Comparison of ENCODE assay signal across 13 mouse cellular contexts in genomic region chr5:149316926-149317325, GRCm38 (mm10). TPM values are rescaled to one million over a fixed set of nuclear protein-coding genes. Genes with fewer than 3 reads are reported as not detected.
DNase-seq lines count a peak whose midpoint lies in the region; ATAC-seq and TF ChIP-seq lines count a peak whose summit lies in the region.
"Had no signal": no experiment of that assay in that cellular context is flagged by ENCODE, and none has a peak within 500 bp of the region (broad histone marks: within the 10 kb centered on the region; RNA-seq: fewer than 3 reads in every experiment).

No protein-coding gene starts in this region.

- H3K36me3 ChIP-seq in testis, adult 2 months (ENCODE audit: control insufficient read depth, insufficient read depth, low read length) = no peaks in the 10 kb centered on the region
- no peaks in the 10 kb centered on the region for H3K36me3 ChIP-seq in forebrain, embryonic 14.5 days (ENCODE audit: control insufficient read depth, insufficient read depth, low read length)
- H3K36me3 ChIP-seq in limb, embryonic 12.5 days = no peaks in the 10 kb centered on the region
- no peaks in the 10 kb centered on the region for H3K36me3 ChIP-seq in neural tube, embryonic 15.5 days
- H3K36me3 ChIP-seq: liver, embryonic 15.5 days had no signal

- TF ChIP-seq CTCF in testis, adult 2 months (IDR thresholded peaks at IDR 0.05; ENCODE audit: control insufficient read depth, insufficient read depth, insufficient replicate concordance, low read depth, low read length) = no peak

- peak overlapping the region; percentile 10 for H3K4me3 ChIP-seq in testis, adult 2 months (ENCODE audit: control insufficient read depth, low read depth, low read length)
- no peak overlapping the region for H3K4me3 ChIP-seq in forebrain, embryonic 14.5 days (ENCODE audit: low read depth, low read length)
- no peak overlapping the region for H3K4me3 ChIP-seq in limb, embryonic 12.5 days (replicated peaks)
- no peak overlapping the region for H3K4me3 ChIP-seq in neural tube, embryonic 15.5 days (replicated peaks)
- H3K4me3 ChIP-seq: liver, embryonic 15.5 days had no signal

- no peak overlapping the region for H3K4me2 ChIP-seq in forebrain, embryonic 14.5 days (ENCODE audit: low read length)
- H3K4me2 ChIP-seq in limb, embryonic 12.5 days = no peak overlapping the region
- H3K4me2 ChIP-seq in neural tube, embryonic 15.5 days = no peak overlapping the region
- H3K4me2 ChIP-seq: liver, embryonic 15.5 days had no signal

- no peak for DNase-seq in testis, postnatal 10 days (ENCODE audit: low spot score)
- DNase-seq in forebrain, embryonic 14.5 days (ENCODE audit: low spot score) = peak; percentile 64
- DNase-seq in left cerebral cortex, adult 9 months (ENCODE audit: low spot score in 2 of 2) = no peak
- DNase-seq in kidney, postnatal 14 days = no peak
- DNase-seq: heart, postnatal 10 days; layer of hippocampus, postnatal 36 days; right cerebral cortex, adult 18-20 months had no signal

- no peak overlapping the region for H3K9ac ChIP-seq in forebrain, embryonic 14.5 days (ENCODE audit: low read length)
- H3K9ac ChIP-seq in limb, embryonic 12.5 days (replicated peaks) = no peak overlapping the region
- no peak overlapping the region for H3K9ac ChIP-seq in neural tube, embryonic 15.5 days (replicated peaks)
- H3K9ac ChIP-seq: liver, embryonic 15.5 days had no signal

- no peak for TF ChIP-seq POLR2A in testis, adult 2 months (IDR thresholded peaks at IDR 0.05; ENCODE audit: control insufficient read depth, low read depth, low read length)

- ATAC-seq in forebrain, embryonic 14.5 days = no peak
- ATAC-seq in limb, embryonic 12.5 days (ENCODE audit: insufficient number of reproducible peaks, insufficient read depth, low FRiP score, low TSS enrichment, low read depth) = no peak
- peak; percentile 46; the same call in 1 of the 2 replicates for ATAC-seq in neural tube, embryonic 15.5 days (ENCODE audit: low FRiP score)
- ATAC-seq in granulocyte monocyte progenitor cell, adult 5-6 weeks (replicated peaks; ENCODE audit: poor library complexity, severe bottlenecking) = no peak
- ATAC-seq: CD4-positive, CD25-positive, alpha-beta regulatory T cell, adult 4 months had no signal

- H3K9me3 ChIP-seq in forebrain, embryonic 14.5 days (replicated peaks; ENCODE audit: control insufficient read depth, low read length) = no peaks in the 10 kb centered on the region
- peaks cover 9% of the 10 kb centered on the region; the same call in 1 of the 2 replicates for H3K9me3 ChIP-seq in limb, embryonic 12.5 days
- no peaks in the 10 kb centered on the region for H3K9me3 ChIP-seq in neural tube, embryonic 15.5 days (replicated peaks)
- H3K9me3 ChIP-seq: liver, embryonic 15.5 days had no signal

- peaks cover 21% of the 10 kb centered on the region for H3K4me1 ChIP-seq in testis, adult 2 months (ENCODE audit: control insufficient read depth, insufficient read depth, low read length)
- peaks cover 22% of the 10 kb centered on the region for H3K4me1 ChIP-seq in forebrain, embryonic 14.5 days (ENCODE audit: control insufficient read depth, insufficient read depth, low read length)
- peaks cover 58% of the 10 kb centered on the region for H3K4me1 ChIP-seq in limb, embryonic 12.5 days (replicated peaks)
- peaks cover 40% of the 10 kb centered on the region for H3K4me1 ChIP-seq in neural tube, embryonic 15.5 days

- WGBS in forebrain, embryonic 14.5 days = 14% methylated on average over 4 of the region's 4 CpGs
- WGBS in limb, embryonic 12.5 days = 28% methylated on average over 4 of the region's 4 CpGs
- WGBS in neural tube, embryonic 15.5 days = 11% methylated on average over 4 of the region's 4 CpGs

- H3K27me3 ChIP-seq in testis, adult 2 months (ENCODE audit: control insufficient read depth, insufficient read depth, low read length) = no peaks in the 10 kb centered on the region
- H3K27me3 ChIP-seq in forebrain, embryonic 14.5 days (replicated peaks; ENCODE audit: control insufficient read depth, insufficient read depth, low read length) = no peaks in the 10 kb centered on the region
- H3K27me3 ChIP-seq in limb, embryonic 12.5 days = no peaks in the 10 kb centered on the region
- no peaks in the 10 kb centered on the region for H3K27me3 ChIP-seq in neural tube, embryonic 15.5 days (replicated peaks)

- H3K27ac ChIP-seq in testis, adult 2 months (ENCODE audit: control insufficient read depth, insufficient read depth, low read depth, low read length) = no peak overlapping the region
- H3K27ac ChIP-seq in forebrain, embryonic 14.5 days (ENCODE audit: low read depth, low read length) = peak overlapping the region; percentile 10; the same call in 1 of the 2 replicates
- peak overlapping the region; percentile 50 for H3K27ac ChIP-seq in limb, embryonic 12.5 days
- peak overlapping the region; percentile 51 for H3K27ac ChIP-seq in neural tube, embryonic 15.5 days (replicated peaks)
- H3K27ac ChIP-seq: liver, embryonic 15.5 days had no signal

RNA-seq across cellular contexts. Expression of gene Alox5ap, which starts 52.4 kb away (rescaled TPM):
- polyA plus RNA-seq in testis, adult 2 months (2012; rRNA removed) = 4.0 and 6.0 TPM in 2 replicates
- 8.6 and 12.7 TPM in 2 replicates for polyA plus RNA-seq in forebrain, embryonic 14.5 days (2014; fragmentation: Nextera tagmentation; extraction: Ambion mirVana)
- polyA plus RNA-seq in limb, embryonic 12.5 days (2016; fragmentation: Nextera tagmentation; extraction: Ambion mirVana) = 11.0 and 13.8 TPM in 2 replicates
- polyA plus RNA-seq in neural tube, embryonic 15.5 days (2015; fragmentation: Nextera tagmentation; extraction: Ambion mirVana) = 12.0 and 17.4 TPM in 2 replicates
- 387 and 445 TPM in 2 replicates for total RNA-seq in granulocyte monocyte progenitor cell, adult 5-6 weeks (2014; fragmentation: Nextera tagmentation)
- 356 and 457 TPM in 2 replicates for total RNA-seq in granulocyte monocyte progenitor cell, adult 5-6 weeks (2017)
